Mouse (Mus musculus): Measurements from ENCODE around the gene Galnt7. TPM values are rescaled to one million over a fixed set of nuclear protein-coding genes. Genes with fewer than 3 reads are reported as not detected.
A peak's percentile ranks its signal among the peaks of the same experiment; 100 is the strongest.

The Galnt7 gene
- total RNA-seq, 2 experiments from 2014 or later = 9.6 to 12.6 TPM

- intact Hi-C loops (cut with DNase I) = no loop called here
- H3K27ac ChIP-seq = no peak overlapping the region
- H3K4me3 ChIP-seq = no peak overlapping the region
- DNase-seq (ENCODE audit: extremely low spot score in 1 of 2, low spot score in 2 of 2) = no peak
- TF ChIP-seq CTCF (IDR thresholded peaks at IDR 0.05) = no peak
These were observed 58.5 kb downstream of the Galnt7 start for GRCm38 (mm10) chr8:57594175-57594885.

DNA sequence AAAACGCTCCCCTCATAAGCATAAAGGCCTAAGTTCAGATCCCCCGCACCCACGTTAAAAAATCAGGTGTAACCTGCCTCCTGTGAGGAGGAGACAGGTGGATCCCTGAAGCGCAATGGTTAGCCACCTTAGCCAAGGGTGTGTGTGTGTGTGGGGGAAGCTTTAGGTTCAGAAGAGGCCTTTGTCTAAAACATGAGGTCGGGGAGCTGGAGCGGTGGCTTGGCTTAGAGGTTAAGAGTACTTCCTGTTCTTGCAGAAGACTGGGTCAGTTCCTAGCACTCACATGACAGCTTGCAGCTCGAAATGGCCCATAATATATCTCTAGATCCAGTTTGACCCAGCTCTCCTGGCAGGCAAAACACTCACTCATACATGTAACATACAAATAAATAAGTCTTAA lies 60.2 kb downstream of the Galnt7 start:
- no peak for TF ChIP-seq CTCF (IDR thresholded peaks at IDR 0.05)
- no peak for DNase-seq (ENCODE audit: extremely low spot score in 1 of 2, low spot score in 2 of 2)
- intact Hi-C loops (cut with DNase I) = no loop called here
- no peak overlapping the region for H3K27ac ChIP-seq
- no peak overlapping the region for H3K4me3 ChIP-seq

GRCm38 (mm10) chr8:57591681-57592080 lies 61.2 kb downstream of the Galnt7 start:
- no peak for TF ChIP-seq CTCF (IDR thresholded peaks at IDR 0.05)
- intact Hi-C loops (cut with DNase I) = no loop called here
- DNase-seq (ENCODE audit: extremely low spot score in 1 of 2, low spot score in 2 of 2) = no peak
- no peak overlapping the region for H3K27ac ChIP-seq
- no peak overlapping the region for H3K4me3 ChIP-seq

DNA sequence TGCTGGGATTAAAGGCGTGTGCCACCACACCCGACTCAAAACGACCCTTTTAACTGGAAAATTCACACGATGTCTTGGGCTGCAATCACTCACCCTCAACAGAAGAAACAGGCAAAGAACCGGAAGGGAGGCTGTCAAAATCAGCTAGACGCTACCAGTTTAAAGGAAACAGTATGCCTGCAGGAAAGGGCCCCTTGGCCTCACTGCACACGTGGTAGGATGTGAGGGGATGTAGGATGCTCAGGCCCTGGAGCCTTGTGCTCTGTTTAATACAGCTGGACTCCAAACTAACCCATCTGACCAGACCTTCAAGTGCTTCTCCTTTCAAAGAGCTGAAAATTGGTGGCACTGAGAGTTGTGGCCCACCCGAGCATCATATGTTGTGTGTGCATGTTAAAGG lies 62.8 kb downstream of the Galnt7 start:
- intact Hi-C loops (cut with DNase I) = no loop called here
- Histone ChIP-seq H3K27ac (no peak overlapping the region), H3K4me3 (no peak overlapping the region)
- DNase-seq (ENCODE audit: extremely low spot score in 1 of 2, low spot score in 2 of 2) = no peak
- TF ChIP-seq CTCF (IDR thresholded peaks at IDR 0.05) = no peak

DNA sequence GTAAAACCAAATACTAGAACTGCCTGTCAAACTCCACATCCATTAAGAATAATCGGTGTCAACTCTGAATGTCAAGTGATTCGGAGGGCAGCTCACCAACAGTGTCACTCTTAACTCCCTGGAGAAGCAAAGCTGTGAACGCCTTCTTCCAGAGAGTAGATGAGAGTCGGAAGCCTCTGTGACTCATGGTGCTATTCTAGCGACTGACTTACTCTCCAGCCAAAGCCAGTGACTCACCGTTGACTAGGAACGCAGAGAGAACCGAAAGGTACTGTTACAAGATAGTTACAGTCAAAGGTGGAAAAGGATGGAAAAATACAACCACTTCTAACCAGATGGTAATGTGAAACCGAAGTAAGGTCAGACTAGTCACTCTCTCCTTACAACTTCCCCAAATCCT lies 63.7 kb downstream of the Galnt7 start:
- intact Hi-C loops (cut with DNase I) = no loop called here

DNA sequence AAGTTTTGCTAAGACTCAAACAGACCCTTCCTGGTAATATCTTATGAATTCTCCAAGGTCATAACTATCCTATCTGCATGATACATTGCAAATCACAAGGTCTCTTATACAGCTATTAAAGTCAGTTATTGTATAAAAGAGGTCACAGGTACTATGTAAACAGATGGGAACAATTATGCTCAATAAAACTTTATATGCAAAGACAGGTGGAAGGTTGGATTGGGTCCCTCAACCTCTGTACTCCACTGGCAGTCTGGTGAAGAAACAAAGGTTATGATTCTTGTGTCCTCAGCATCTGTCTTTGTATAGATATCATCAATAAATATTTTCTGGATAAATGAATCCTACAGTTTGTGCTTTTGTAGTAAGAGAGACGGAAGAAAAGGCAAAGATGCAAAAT lies 64.2 kb downstream of the Galnt7 start:
- no peak overlapping the region for H3K4me3 ChIP-seq
- DNase-seq (ENCODE audit: extremely low spot score in 1 of 2, low spot score in 2 of 2) = no peak
- intact Hi-C loops (cut with DNase I) = no loop called here
- H3K27ac ChIP-seq = no peak overlapping the region
- no peak for TF ChIP-seq CTCF (IDR thresholded peaks at IDR 0.05)

More for the DNA sequence above, 63.7 kb downstream of the Galnt7 start:
- DNase-seq (ENCODE audit: extremely low spot score in 1 of 2, low spot score in 2 of 2) = peak in 1 of 2 experiments; percentile 40
- TF ChIP-seq CTCF (IDR thresholded peaks at IDR 0.05) = no peak
- H3K27ac ChIP-seq = no peak overlapping the region
- H3K4me3 ChIP-seq = no peak overlapping the region

DNA sequence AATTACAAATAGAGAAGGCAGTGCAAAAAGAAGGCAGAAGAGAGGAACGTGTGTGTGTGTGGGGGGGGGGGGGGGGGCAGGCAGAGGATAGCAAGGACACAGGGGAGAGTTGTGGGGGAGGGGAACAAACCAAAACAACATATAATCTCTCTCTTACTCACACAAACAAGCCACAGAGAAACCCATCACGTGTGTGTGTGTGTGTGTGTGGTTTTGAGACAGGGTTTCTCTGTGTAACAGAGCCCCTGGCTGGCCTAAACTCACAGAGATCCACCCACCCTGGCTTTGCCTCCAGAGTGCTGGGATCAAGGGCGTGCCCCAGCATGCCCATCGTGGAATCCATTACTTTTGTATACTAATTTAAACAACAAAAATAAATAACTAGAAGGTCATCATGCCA lies 66.2 kb downstream of the Galnt7 start:
- no peak for DNase-seq (ENCODE audit: extremely low spot score in 1 of 2, low spot score in 2 of 2)
- Histone ChIP-seq H3K27ac (no peak overlapping the region), H3K4me3 (no peak overlapping the region)
- TF ChIP-seq CTCF (IDR thresholded peaks at IDR 0.05) = no peak
- intact Hi-C loops (cut with DNase I) = no loop called here

GRCm38 (mm10) chr8:57585831-57586230 lies 67.0 kb downstream of the Galnt7 start:
- Histone ChIP-seq H3K27ac (no peak overlapping the region), H3K4me3 (no peak overlapping the region)
- intact Hi-C loops (cut with DNase I) = no loop called here
- TF ChIP-seq CTCF (IDR thresholded peaks at IDR 0.05) = no peak
- DNase-seq (ENCODE audit: extremely low spot score in 1 of 2, low spot score in 2 of 2) = no peak

DNA sequence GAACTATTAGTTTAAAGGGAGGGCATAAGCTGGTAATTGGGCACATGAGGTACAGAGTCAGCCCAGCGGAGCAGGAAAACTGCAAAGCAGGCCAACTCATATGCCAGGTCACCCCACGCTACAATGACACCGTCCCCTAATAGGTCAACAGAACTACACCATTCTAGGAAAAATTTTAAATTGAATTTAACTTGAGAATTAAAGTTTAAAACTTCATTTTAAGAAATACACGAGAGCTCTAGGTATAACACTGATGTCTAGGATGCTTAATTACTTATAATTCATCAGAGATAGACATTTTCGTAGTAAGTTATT lies 67.7 kb downstream of the Galnt7 start:
- TF ChIP-seq CTCF (IDR thresholded peaks at IDR 0.05) = no peak
- no peak overlapping the region for H3K4me3 ChIP-seq
- no peak overlapping the region for H3K27ac ChIP-seq
- no peak for DNase-seq (ENCODE audit: extremely low spot score in 1 of 2, low spot score in 2 of 2)
- intact Hi-C loops (cut with DNase I) = no loop called here

DNA sequence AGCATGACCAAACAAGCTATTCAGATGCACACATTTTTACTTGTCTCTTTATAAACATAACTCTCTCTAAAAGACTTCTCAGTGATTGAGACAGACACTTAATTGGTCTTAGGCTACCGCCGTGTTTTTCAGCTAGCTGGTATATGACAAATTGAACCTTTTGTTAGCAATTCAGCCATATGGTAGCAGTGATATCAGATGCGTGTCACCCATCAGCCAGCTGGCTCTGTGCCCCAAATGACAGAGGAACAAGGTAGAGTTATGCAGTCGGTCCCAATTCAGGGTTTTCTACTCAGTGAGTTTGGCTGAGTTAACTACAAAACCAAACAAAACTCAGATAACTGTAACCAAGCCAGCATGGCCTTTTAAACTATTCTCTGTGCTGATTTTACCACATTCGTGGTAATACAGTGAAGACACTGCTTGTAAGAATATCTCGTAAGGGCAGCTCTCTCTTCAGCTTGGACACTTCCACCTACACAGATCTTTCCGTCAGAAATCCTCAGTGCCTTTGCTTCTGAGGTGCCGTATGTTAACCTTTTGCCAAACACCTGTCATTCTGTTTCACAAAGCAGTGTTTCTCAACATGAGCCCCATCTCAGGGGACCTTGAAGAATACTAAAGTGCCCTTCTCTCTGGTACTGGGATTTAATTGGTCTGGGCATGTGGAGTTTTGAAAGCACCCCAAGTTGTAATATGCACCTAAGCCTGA lies 68.3 kb downstream of the Galnt7 start:
- intact Hi-C loops (cut with DNase I) = no loop called here
- H3K27ac ChIP-seq = no peak overlapping the region

DNA sequence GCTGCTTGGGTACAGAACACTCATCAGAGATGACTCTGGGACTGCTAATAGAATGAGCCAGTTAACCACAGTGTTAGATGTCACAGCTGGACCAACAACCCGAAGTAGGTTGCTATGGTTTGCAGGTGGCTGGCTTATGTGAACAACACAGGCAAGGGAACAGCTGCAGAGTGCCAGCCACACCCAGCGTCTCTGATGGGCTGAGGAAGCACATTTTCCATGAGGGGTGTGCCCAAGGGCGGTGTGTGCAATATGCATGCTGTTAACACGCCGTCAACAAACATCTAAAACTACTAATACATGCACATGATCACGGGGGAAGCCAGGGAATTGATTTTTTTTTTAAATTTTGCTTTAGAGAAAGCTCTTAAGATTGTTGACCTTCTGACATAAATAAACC lies 73.0 kb downstream of the Galnt7 start:
- H3K27ac ChIP-seq = no peak overlapping the region
- DNase-seq (ENCODE audit: extremely low spot score in 1 of 2, low spot score in 2 of 2) = no peak
- intact Hi-C loops (cut with DNase I) = no loop called here
- H3K4me3 ChIP-seq = no peak overlapping the region
- TF ChIP-seq CTCF (IDR thresholded peaks at IDR 0.05) = no peak

More for the DNA sequence above, 68.3 kb downstream of the Galnt7 start:
- no peak overlapping the region for H3K4me3 ChIP-seq
- no peak for DNase-seq (ENCODE audit: extremely low spot score in 1 of 2, low spot score in 2 of 2)
- no peak for TF ChIP-seq CTCF (IDR thresholded peaks at IDR 0.05)

- DNase-seq (ENCODE audit: extremely low spot score in 1 of 2, low spot score in 2 of 2) = no peak
- intact Hi-C loops (cut with DNase I) = no loop called here
- Histone ChIP-seq H3K4me3 (no peak overlapping the region), H3K27ac (no peak overlapping the region)
- TF ChIP-seq CTCF (IDR thresholded peaks at IDR 0.05) = no peak
These were observed 75.5 kb downstream of the Galnt7 start for GRCm38 (mm10) chr8:57577301-57577700.

DNA sequence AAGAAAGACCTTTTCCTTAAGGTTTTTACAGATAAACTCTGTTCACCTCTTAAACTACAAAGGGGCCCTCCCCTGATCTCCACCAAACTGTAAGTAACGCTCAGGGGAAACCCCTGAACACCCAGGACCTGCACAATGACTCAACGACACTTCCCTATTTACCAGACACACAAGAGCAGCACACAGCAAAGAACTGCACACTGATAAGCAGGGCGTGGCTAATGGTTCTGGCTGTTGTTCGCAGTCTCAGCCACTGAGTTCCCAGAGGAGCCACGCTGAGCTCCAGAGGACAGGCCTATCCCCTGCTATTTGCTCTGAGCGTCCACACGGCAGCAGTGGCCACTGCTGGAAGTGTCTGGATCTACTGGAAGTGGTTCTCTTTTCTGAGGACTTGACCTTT lies 76.6 kb downstream of the Galnt7 start:
- intact Hi-C loops (cut with DNase I) = no loop called here
- TF ChIP-seq CTCF (IDR thresholded peaks at IDR 0.05) = no peak; the same call in none of the 2 replicates
- Histone ChIP-seq H3K27ac (no peak overlapping the region), H3K4me3 (no peak overlapping the region)
- no peak for DNase-seq (ENCODE audit: extremely low spot score in 1 of 2, low spot score in 2 of 2)

Data from left cerebral cortex, adult 2 months (tissue).